Mouse (Mus musculus) lung, adult 2 months (tissue): Measurements from ENCODE around the gene Capza1.

Experiments
- CTCF ChIP-seq: fragments of 200-500 bp; IDR thresholded peaks from 2 replicates; pipeline ENCODE4 v1.5.1; 2011; ENCODE audit warnings: mild to moderate bottlenecking, low read length, control low read depth; ENCODE audit not compliant: insufficient read depth
- POLR2A ChIP-seq: fragments of 200-500 bp; IDR thresholded peaks from 2 replicates; pipeline ENCODE4 v1.6.1; 2011; ENCODE audit warnings: low read depth, mild to moderate bottlenecking, control low read depth, low read length, borderline replicate concordance; ENCODE audit errors: extremely low read depth

GRCm38 (mm10) chr3:104817481-104817990 lies 46.8 kb downstream of the Capza1 start:
- TF ChIP-seq CTCF (no peak), POLR2A (0 out of 2 replicates have a peak, but pooled peaks have one; percentile 7)
